ENCODE assay signal across 8 mouse cellular contexts in the genomic region with DNA sequence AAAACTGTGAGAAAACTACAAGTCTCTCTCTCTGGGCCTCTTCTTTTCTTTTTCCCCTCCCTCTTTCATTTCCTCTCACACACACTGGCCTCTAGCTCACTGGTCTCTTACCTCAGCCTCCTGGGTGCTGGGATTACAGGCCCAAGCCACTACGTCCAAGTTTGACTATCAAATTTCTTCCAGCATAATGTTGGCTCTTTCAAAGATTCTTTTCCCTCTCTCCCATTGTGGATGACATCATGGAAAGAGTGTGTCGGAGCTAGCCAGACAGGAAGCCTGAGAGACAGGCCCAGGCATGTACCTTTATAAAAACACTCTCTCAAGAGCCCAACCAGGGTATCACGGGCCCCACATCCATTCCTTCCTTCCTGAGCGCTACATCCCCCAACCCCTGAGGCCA. TPM values are rescaled to one million over a fixed set of nuclear protein-coding genes. Genes with fewer than 3 reads are reported as not detected.
DNase-seq lines count a peak whose midpoint lies in the region; ATAC-seq and TF ChIP-seq lines count a peak whose summit lies in the region.

No protein-coding gene starts in this region.

- no peak overlapping the region for H3K4me3 ChIP-seq in brown adipose tissue, adult 24 weeks (ENCODE audit: insufficient read depth, low read depth, low read length)
- no peak overlapping the region for H3K4me3 ChIP-seq in heart, embryonic 12.5 days
- no peak overlapping the region for H3K4me3 ChIP-seq in midbrain, postnatal 0 days (ENCODE audit: low read depth, low read length)

- H3K9ac ChIP-seq in heart, embryonic 12.5 days, result peak overlapping the region; percentile 48; the same call in 1 of the 2 replicates
- no peak overlapping the region for H3K9ac ChIP-seq in midbrain, postnatal 0 days (replicated peaks; ENCODE audit: low read length, poor library complexity, severe bottlenecking)

- TF ChIP-seq CTCF in midbrain, postnatal 0 days (IDR thresholded peaks at IDR 0.05), result no peak

- H3K27me3 ChIP-seq in heart, embryonic 12.5 days (replicated peaks), result no peaks in the 10 kb centered on the region
- no peaks in the 10 kb centered on the region for H3K27me3 ChIP-seq in midbrain, postnatal 0 days (ENCODE audit: insufficient read depth, low read length)

- peak; percentile 46 for DNase-seq in CD4-positive helper T cell, adult 2 months (ENCODE audit: low read depth, low spot score)
- peak; percentile 39 for DNase-seq in kidney, postnatal 10 days
- DNase-seq in midbrain, postnatal 0 days (ENCODE audit: low spot score), result no peak
- DNase-seq in frontal cortex, postnatal 10 days (ENCODE audit: low spot score in 2 of 2), result no peak
- no peak for DNase-seq in right cerebral cortex, postnatal 10 days (ENCODE audit: low spot score in 2 of 2)

- H3K4me1 ChIP-seq in brown adipose tissue, adult 24 weeks (ENCODE audit: control insufficient read depth, insufficient read depth, insufficient read length, low read length), result peaks cover 35% of the 10 kb centered on the region
- H3K4me1 ChIP-seq in heart, embryonic 12.5 days (replicated peaks), result peaks cover 65% of the 10 kb centered on the region
- H3K4me1 ChIP-seq in midbrain, postnatal 0 days (ENCODE audit: insufficient read depth, low read length), result peaks cover 9% of the 10 kb centered on the region; the same call in 1 of the 2 replicates

- peaks cover 34% of the 10 kb centered on the region for H3K36me3 ChIP-seq in heart, embryonic 12.5 days
- no peaks in the 10 kb centered on the region for H3K36me3 ChIP-seq in midbrain, postnatal 0 days (ENCODE audit: insufficient read depth, low read length)

- peak; percentile 24 for ATAC-seq in heart, embryonic 12.5 days (ENCODE audit: insufficient number of reproducible peaks, low FRiP score)
- no peak for ATAC-seq in midbrain, postnatal 0 days (ENCODE audit: low FRiP score)
- no peak for ATAC-seq in monocyte, adult 5-6 weeks (replicated peaks; ENCODE audit: insufficient number of reproducible peaks, low FRiP score, low TSS enrichment, poor library complexity, severe bottlenecking)

- peaks cover 5% of the 10 kb centered on the region for H3K9me3 ChIP-seq in heart, embryonic 12.5 days (replicated peaks)
- no peaks in the 10 kb centered on the region for H3K9me3 ChIP-seq in midbrain, postnatal 0 days (ENCODE audit: low read length)

- H3K27ac ChIP-seq in brown adipose tissue, adult 24 weeks (replicated peaks; ENCODE audit: low read depth, low read length), result peak overlapping the region; percentile 95
- H3K27ac ChIP-seq in heart, embryonic 12.5 days (ENCODE audit: poor library complexity, severe bottlenecking), result peak overlapping the region; percentile 99
- H3K27ac ChIP-seq in midbrain, postnatal 0 days (ENCODE audit: low read depth, low read length), result 0 out of 2 replicates have a peak overlapping the region, but pooled peaks have one; percentile 57

- 16% methylated on average over 4 of the region's 4 CpGs for WGBS in heart, embryonic 12.5 days
- 41% methylated on average over 4 of the region's 4 CpGs for WGBS in midbrain, postnatal 0 days

- H3K4me2 ChIP-seq in heart, embryonic 12.5 days, result peak overlapping the region; percentile 35
- no peak overlapping the region for H3K4me2 ChIP-seq in midbrain, postnatal 0 days (ENCODE audit: low read depth, low read length, poor library complexity, severe bottlenecking)

RNA-seq across cellular contexts. Expression of a gene that starts 22.0 kb away (rescaled TPM):
- 15.7 and 16.3 TPM in 2 replicates for polyA plus RNA-seq in brown adipose tissue, adult 24 weeks (2012; ENCODE audit: insufficient read depth, insufficient read length, missing spikeins)
- 293 and 312 TPM in 2 replicates for polyA plus RNA-seq in heart, embryonic 12.5 days (2016; fragmentation: Nextera tagmentation; extraction: Ambion mirVana)
- 31.7 and 44.2 TPM in 2 replicates for total RNA-seq in midbrain, postnatal 0 days (2014; rRNA removed)
- 5.0 and 5.4 TPM in 2 replicates for polyA plus RNA-seq in midbrain, postnatal 0 days (2015; fragmentation: Nextera tagmentation; extraction: Ambion mirVana)
- total RNA-seq in monocyte, adult 5-6 weeks (2017), result 19.7 to 53.8 TPM (median 24.1 TPM) in 3 replicates

Comparison
In these comparisons a context has a peak if more than half of its experiments do, and no peak if none do; other contexts are left out.
1. DNase-seq: peak in CD4-positive helper T cell, adult 2 months (single experiment) and kidney, postnatal 10 days (single experiment); none in midbrain, postnatal 0 days (single experiment), frontal cortex, postnatal 10 days (0 of 2) and right cerebral cortex, postnatal 10 days (0 of 2).
2. RNA of a gene that starts 22.0 kb away (polyA plus RNA-seq): 293 to 312 TPM in heart, embryonic 12.5 days; 15.7 to 16.3 TPM in brown adipose tissue, adult 24 weeks and 5.0 to 5.4 TPM in midbrain, postnatal 0 days; every median in the first group is over 10 times any median in the second.
3. Peak in every context shown above with its lines, with median percentiles within 50 percentile points of each other: H3K27ac ChIP-seq.